Mouse (Mus musculus) kidney, postnatal 0 days (tissue): ENCODE measurements at regions not wholly inside any gene's neighbourhood (a gene's known extent, or its start where the extent isn't known, plus 50 kb on each side); places are given as distances from the start of the nearest gene placed in this dataset.

ENCODE experiments used
- ATAC-seq: fragments of 200-750 bp; cut with Nextera tagmentation; replicated peaks from 2 replicates; pipeline ENCODE4 v1.8.0; 2017; ENCODE audit warnings: low read depth, moderate number of reproducible peaks, moderate TSS enrichment, moderate library complexity; ENCODE audit not compliant: low FRiP score
- DNase-seq: peaks from one replicate; pipeline ENCODE4 v3.0.0-alpha.2; 2016; ENCODE audit warnings: low spot score
- H3K27ac ChIP-seq: fragments of 300-500 bp; sonication (generic); 2 replicates; pipeline ENCODE4 v1.5.1; 2014; ENCODE audit warnings: mild to moderate bottlenecking
- H3K27me3 ChIP-seq: fragments of 300-500 bp; sonication (generic); 2 replicates; pipeline ENCODE4 v1.6.1; 2014; ENCODE audit warnings: low read length, mixed read lengths; ENCODE audit not compliant: insufficient read depth
- H3K36me3 ChIP-seq: fragments of 300-500 bp; sonication (generic); 2 replicates; pipeline ENCODE4 v1.6.1; 2014; ENCODE audit warnings: low read length, mixed read lengths; ENCODE audit not compliant: insufficient read depth
- H3K4me1 ChIP-seq: fragments of 300-500 bp; sonication (generic); replicated peaks from 2 replicates; pipeline ENCODE4 v1.6.1; 2014; ENCODE audit warnings: antibody characterized with exemption, low read length, mixed read lengths; ENCODE audit not compliant: insufficient read depth
- H3K4me2 ChIP-seq: fragments of 300-500 bp; sonication (generic); 2 replicates; pipeline ENCODE4 v1.6.1; 2014; ENCODE audit warnings: mild to moderate bottlenecking, low read length, moderate library complexity, mixed read lengths
- H3K4me3 ChIP-seq: fragments of 300-500 bp; sonication (generic); replicated peaks from 2 replicates; pipeline ENCODE4 v1.5.1; 2014; ENCODE audit warnings: low read depth, low read length
- H3K9ac ChIP-seq: fragments of 300-500 bp; sonication (generic); 2 replicates; pipeline ENCODE4 v1.6.1; 2014; ENCODE audit warnings: low read depth, low read length
- H3K9me3 ChIP-seq: fragments of 300-500 bp; sonication (generic); replicated peaks from 2 replicates; pipeline ENCODE4 v1.6.1; 2016; ENCODE audit warnings: low read length, inconsistent platforms, mixed read lengths
- CTCF ChIP-seq: IDR thresholded peaks from 2 replicates; pipeline ENCODE4 v1.5.1; 2016; ENCODE audit warnings: antibody characterized with exemption, low read depth, mild to moderate bottlenecking, moderate library complexity
- WGBS: fragments of 180-500 bp; shearing (Covaris S2); extraction: QIAGEN DNeasy Blood & Tissue Kit; methylation state at CpG from one replicate; pipeline ENCODE4 v1.1.7; 2014; 5-methylcytosine and 5-hydroxymethylcytosine counted together

DNA sequence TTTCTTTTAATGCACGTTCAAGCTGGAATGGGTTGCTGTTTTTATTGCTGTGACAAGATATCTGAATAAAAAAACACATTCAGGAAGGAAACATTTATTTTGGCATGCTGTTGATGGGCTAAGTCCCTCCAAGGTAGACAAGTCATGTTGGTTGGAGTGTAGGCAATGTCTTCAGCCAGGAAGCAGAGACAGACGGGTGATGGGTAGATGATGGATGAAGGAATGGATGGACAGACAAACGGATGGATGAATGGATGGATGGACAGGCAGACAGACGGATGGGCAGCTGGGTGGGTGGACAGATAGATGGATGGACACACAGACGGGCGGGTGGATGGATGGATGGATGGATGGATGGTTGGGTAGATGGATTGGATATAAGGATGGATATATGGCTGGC, 380.7 kb downstream of the Cbln4 start:
- 72% methylated on average over 6 of the region's 6 CpGs for WGBS
- Histone ChIP-seq H3K9ac (no peak overlapping the region), H3K27me3 (no peaks in the 10 kb centered on the region), H3K4me1 (no peaks in the 10 kb centered on the region), H3K36me3 (no peaks in the 10 kb centered on the region), H3K9me3 (no peaks in the 10 kb centered on the region), H3K27ac (no peak overlapping the region), H3K4me3 (no peak overlapping the region), H3K4me2 (no peak overlapping the region)
- TF ChIP-seq CTCF = no peak
- no peak for DNase-seq
- no peak for ATAC-seq

DNA sequence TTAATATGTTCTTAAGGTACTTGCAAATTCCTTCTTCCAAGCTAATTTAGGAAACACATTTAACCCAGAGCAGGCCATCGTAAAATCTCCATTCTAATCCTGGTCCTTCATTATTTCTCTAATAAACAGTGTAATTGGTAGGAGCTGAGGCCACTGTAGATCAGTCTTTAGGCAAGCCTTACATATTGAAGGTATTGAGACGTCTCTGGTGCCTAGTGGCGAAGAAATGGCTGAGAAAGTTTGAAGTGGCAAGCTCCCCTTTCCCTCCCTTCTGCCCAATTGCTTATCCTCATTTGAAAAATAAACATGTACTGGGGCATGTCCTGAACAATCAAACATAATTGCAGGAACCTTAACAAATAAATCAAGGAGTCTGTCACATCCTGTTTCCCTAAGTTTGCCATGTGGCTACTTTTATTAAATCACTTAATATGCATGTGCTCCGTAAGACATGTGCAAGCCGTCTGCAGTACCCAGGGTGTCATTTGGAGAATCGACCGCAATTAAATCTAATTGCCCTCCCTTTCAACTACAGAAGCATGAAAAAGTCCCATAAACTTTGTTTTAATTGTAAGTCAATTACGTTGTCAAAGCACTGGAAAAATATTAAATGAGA, 381.3 kb downstream of the Cbln4 start:
- WGBS = 35% methylated on average over 8 of the region's 8 CpGs
- no peak overlapping the region for H3K4me3 ChIP-seq
- no peak for TF ChIP-seq CTCF

DNA sequence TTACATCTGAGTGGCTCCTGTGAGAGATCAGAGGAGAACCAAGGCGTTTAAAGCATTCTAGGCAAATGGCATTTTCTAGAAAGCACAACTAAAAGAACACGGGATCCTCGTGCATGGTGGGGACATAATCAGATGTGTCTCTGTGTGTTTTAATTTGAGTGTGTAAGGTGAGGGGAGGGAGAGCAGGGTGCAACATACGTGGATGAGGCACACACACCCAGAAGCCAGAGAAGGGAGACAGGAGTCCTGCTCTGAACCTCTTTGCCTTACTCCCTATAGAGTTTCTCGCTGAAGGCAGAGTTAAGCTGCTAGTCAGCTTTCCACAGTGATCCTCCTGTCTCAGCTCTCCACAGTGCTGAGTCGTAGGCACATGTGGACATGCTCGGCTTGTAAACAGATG, 386.1 kb downstream of the Cbln4 start:
- H3K36me3 ChIP-seq = no peaks in the 10 kb centered on the region
- ATAC-seq (no peak), DNase-seq (no peak)
- no peak overlapping the region for H3K27ac ChIP-seq
- H3K4me2 ChIP-seq = no peak overlapping the region
- no peaks in the 10 kb centered on the region for H3K27me3 ChIP-seq
- H3K9me3 ChIP-seq = no peaks in the 10 kb centered on the region
- TF ChIP-seq CTCF = no peak
- 59% methylated on average over 7 of the region's 7 CpGs for WGBS
- H3K4me3 ChIP-seq = no peak overlapping the region
- H3K9ac ChIP-seq = no peak overlapping the region
- H3K4me1 ChIP-seq = no peaks in the 10 kb centered on the region

More for the DNA sequence above, 381.3 kb downstream of the Cbln4 start:
- H3K9me3 ChIP-seq = no peaks in the 10 kb centered on the region
- H3K36me3 ChIP-seq = no peaks in the 10 kb centered on the region
- no peaks in the 10 kb centered on the region for H3K27me3 ChIP-seq
- H3K9ac ChIP-seq = no peak overlapping the region
- H3K4me2 ChIP-seq = no peak overlapping the region
- H3K27ac ChIP-seq = no peak overlapping the region
- H3K4me1 ChIP-seq = no peaks in the 10 kb centered on the region
- no peak for ATAC-seq
- DNase-seq = no peak

DNA sequence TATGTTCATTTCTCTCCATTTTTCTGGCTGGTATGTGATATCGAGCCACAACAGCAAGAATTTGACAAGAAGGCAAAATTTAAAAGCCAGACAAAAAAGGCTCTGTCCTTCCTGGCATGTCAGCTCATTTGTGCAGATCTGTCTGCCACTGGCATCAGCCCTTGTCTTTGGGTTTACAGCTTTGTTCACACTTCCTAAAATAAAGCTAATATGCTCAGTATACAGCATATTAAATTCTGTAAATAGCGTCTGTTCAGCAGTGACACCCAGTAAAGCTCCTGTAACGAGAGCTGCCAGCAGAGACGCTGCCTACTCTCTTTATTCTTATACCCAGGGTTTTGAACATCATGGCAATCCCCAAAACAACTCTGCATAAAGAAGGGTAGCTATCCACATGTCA, 401.5 kb downstream of the Cbln4 start:
- Histone ChIP-seq H3K36me3 (no peaks in the 10 kb centered on the region), H3K9ac (no peak overlapping the region), H3K9me3 (no peaks in the 10 kb centered on the region), H3K4me2 (no peak overlapping the region), H3K4me1 (no peaks in the 10 kb centered on the region), H3K4me3 (no peak overlapping the region), H3K27me3 (no peaks in the 10 kb centered on the region), H3K27ac (no peak overlapping the region)
- ATAC-seq (no peak), DNase-seq (no peak)
- 82% methylated on average over 4 of the region's 4 CpGs for WGBS
- no peak for TF ChIP-seq CTCF

DNA sequence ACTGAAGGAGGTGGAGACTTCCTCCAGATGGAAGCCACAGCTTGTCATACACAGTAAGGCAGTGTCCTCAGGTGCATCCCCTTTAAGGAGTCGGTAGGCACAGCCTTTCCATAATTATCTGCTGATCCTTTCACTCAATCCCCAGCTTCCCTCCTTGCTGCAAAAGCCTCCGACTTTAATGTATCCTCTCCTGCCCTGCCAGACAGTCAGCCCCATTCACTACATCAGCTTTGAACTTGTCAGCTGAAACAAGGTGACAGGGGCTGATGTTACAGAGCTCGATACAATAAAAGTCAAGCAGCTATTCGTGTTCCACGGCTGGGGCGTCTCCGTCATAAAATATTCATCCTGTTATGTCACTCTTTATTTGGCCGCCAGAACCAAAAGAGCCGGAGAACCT, 402.8 kb downstream of the Cbln4 start:
- DNase-seq = no peak
- no peaks in the 10 kb centered on the region for H3K27me3 ChIP-seq
- no peak overlapping the region for H3K27ac ChIP-seq
- no peak overlapping the region for H3K4me3 ChIP-seq
- no peak overlapping the region for H3K9ac ChIP-seq
- no peak for ATAC-seq
- no peaks in the 10 kb centered on the region for H3K9me3 ChIP-seq
- no peak for TF ChIP-seq CTCF
- peak overlapping the region; percentile 27; the same call in 1 of the 2 replicates for H3K4me2 ChIP-seq
- H3K4me1 ChIP-seq = no peaks in the 10 kb centered on the region
- WGBS = 46% methylated on average over 9 of the region's 9 CpGs
- no peaks in the 10 kb centered on the region for H3K36me3 ChIP-seq

DNA sequence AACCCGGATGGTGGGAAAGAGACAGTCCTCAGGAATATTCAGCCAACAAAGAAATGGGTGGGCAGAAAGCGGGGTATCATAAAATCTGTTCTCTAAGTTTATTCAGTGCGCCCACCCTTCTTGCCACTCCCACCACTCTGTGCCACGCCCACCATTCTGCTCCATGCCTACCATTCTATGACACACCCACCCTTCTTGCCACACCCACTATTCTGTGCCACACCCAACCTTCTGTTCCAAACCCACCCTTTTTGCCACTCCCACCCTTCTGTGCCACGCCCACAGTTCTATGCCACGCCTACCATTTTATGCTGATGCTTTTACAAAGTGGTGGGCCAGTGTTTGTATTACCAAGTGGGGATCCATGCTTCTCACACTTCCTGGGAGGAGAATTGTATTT, 404.3 kb downstream of the Cbln4 start:
- no peaks in the 10 kb centered on the region for H3K4me1 ChIP-seq
- H3K27ac ChIP-seq = no peak overlapping the region
- H3K9ac ChIP-seq = no peak overlapping the region
- H3K9me3 ChIP-seq = no peaks in the 10 kb centered on the region
- TF ChIP-seq CTCF = no peak
- ATAC-seq (no peak), DNase-seq (no peak)
- no peak overlapping the region for H3K4me3 ChIP-seq
- H3K36me3 ChIP-seq = no peaks in the 10 kb centered on the region
- WGBS = 92% methylated on average over 6 of the region's 6 CpGs
- no peak overlapping the region for H3K4me2 ChIP-seq
- H3K27me3 ChIP-seq = no peaks in the 10 kb centered on the region

DNA sequence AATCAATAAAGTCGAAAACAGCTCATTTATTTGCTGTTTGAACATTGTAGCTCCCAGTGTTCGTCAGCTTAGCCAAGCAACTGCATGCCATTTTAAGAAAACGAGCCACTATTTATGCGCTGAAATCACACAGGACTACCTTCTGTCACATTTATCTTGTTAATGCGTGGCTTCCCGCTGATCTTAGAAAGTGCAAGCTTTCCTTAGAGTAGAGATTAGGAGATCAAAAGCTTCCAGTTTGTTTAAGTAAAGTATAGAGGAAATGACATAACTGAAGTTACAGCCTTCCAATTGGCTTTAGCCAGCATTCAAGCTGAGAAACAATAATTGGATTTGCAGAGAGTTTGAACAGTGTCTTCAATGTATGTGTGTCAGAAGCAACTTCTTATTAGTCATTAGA, 406.4 kb downstream of the Cbln4 start:
- H3K4me1 ChIP-seq = no peaks in the 10 kb centered on the region
- TF ChIP-seq CTCF = no peak
- DNase-seq = peak; percentile 11
- no peak overlapping the region for H3K27ac ChIP-seq
- no peaks in the 10 kb centered on the region for H3K27me3 ChIP-seq
- H3K4me2 ChIP-seq = no peak overlapping the region
- no peak overlapping the region for H3K9ac ChIP-seq
- no peak overlapping the region for H3K4me3 ChIP-seq
- H3K36me3 ChIP-seq = no peaks in the 10 kb centered on the region
- H3K9me3 ChIP-seq = no peaks in the 10 kb centered on the region
- WGBS = 23% methylated on average over 6 of the region's 6 CpGs
- no peak for ATAC-seq
